Mouse (Mus musculus) kidney, embryonic 14.5 days (tissue): Measurements from ENCODE around the gene Myh11. TPM values are rescaled to one million over a fixed set of nuclear protein-coding genes. Genes with fewer than 3 reads are reported as not detected.

ENCODE experiments used
- ATAC-seq: fragments of 200-750 bp; cut with Nextera tagmentation; 2 replicates; pipeline ENCODE4 v1.8.0; 2017; ENCODE audit warnings: moderate number of reproducible peaks, mild to moderate bottlenecking, moderate TSS enrichment, moderate library complexity; ENCODE audit not compliant: low FRiP score, low TSS enrichment
- H3K27ac ChIP-seq: fragments of 300-500 bp; sonication (generic); 2 replicates; pipeline ENCODE4 v1.5.1; 2014; ENCODE audit warnings: low read depth, mild to moderate bottlenecking, low read length, moderate library complexity, mixed read lengths
- H3K27me3 ChIP-seq: fragments of 300-500 bp; sonication (generic); 2 replicates; pipeline ENCODE4 v1.6.1; 2014; ENCODE audit warnings: mild to moderate bottlenecking, low read length; ENCODE audit not compliant: control insufficient read depth, insufficient read depth
- H3K36me3 ChIP-seq: fragments of 300-500 bp; sonication (generic); 2 replicates; pipeline ENCODE4 v1.6.1; 2014; ENCODE audit warnings: low read length, mixed read lengths; ENCODE audit not compliant: control insufficient read depth, insufficient read depth
- H3K4me1 ChIP-seq: fragments of 300-500 bp; sonication (generic); 2 replicates; pipeline ENCODE4 v1.6.1; 2014; ENCODE audit warnings: low read length, mixed read lengths; ENCODE audit not compliant: control insufficient read depth, insufficient read depth
- H3K4me2 ChIP-seq: fragments of 300-500 bp; sonication (generic); replicated peaks from 2 replicates; pipeline ENCODE4 v1.6.1; 2014; ENCODE audit warnings: low read depth, mild to moderate bottlenecking, low read length
- H3K4me3 ChIP-seq: fragments of 300-500 bp; sonication (generic); 2 replicates; pipeline ENCODE4 v1.5.1; 2014; ENCODE audit warnings: mild to moderate bottlenecking, low read length
- H3K9ac ChIP-seq: fragments of 300-500 bp; sonication (generic); 2 replicates; pipeline ENCODE4 v1.6.1; 2014; ENCODE audit warnings: low read depth, mild to moderate bottlenecking, low read length, moderate library complexity
- H3K9me3 ChIP-seq: fragments of 300-500 bp; sonication (generic); 2 replicates; pipeline ENCODE4 v1.6.1; 2016; ENCODE audit warnings: low read length; ENCODE audit not compliant: control insufficient read depth
- WGBS: fragments of 180-500 bp; shearing (Covaris S2); extraction: QIAGEN DNeasy Blood & Tissue Kit; methylation state at CpG from one replicate; pipeline ENCODE4 v1.1.7; 2014; 5-methylcytosine and 5-hydroxymethylcytosine counted together
- polyA plus RNA-seq: library from polyadenylated mRNA; unstranded; fragments of >200 nt; fragmentation: Nextera tagmentation; extraction: Ambion mirVana; gene quantifications from 2 replicates; pipeline ENCODE4 v1.2.1, GENCODE M21; 2014

Gene Myh11
- polyA plus RNA-seq, 1 experiment from 2014 or later, result 3.5 TPM

GRCm38 (mm10) chr16:14195427-14195826 lies 95.7 kb downstream of the Myh11 start:
- Histone ChIP-seq H3K9me3 (no peaks in the 10 kb centered on the region), H3K9ac (no peak overlapping the region), H3K4me1 (no peaks in the 10 kb centered on the region), H3K27ac (no peak overlapping the region), H3K4me2 (no peak overlapping the region), H3K36me3 (peaks cover 25% of the 10 kb centered on the region), H3K27me3 (no peaks in the 10 kb centered on the region), H3K4me3 (no peak overlapping the region)
- ATAC-seq, result no peak
- WGBS, result 45% methylated on average over 1 of the region's 1 CpGs

- Histone ChIP-seq H3K4me2 (no peak overlapping the region), H3K4me1 (no peaks in the 10 kb centered on the region), H3K9me3 (no peaks in the 10 kb centered on the region), H3K4me3 (no peak overlapping the region), H3K27me3 (no peaks in the 10 kb centered on the region), H3K27ac (no peak overlapping the region), H3K9ac (no peak overlapping the region), H3K36me3 (peaks cover 35% of the 10 kb centered on the region)
- WGBS, result 73% methylated on average over 9 of the region's 9 CpGs
- ATAC-seq, result no peak
These were observed 96.8 kb downstream of the Myh11 start for GRCm38 (mm10) chr16:14194164-14194950.

- Histone ChIP-seq H3K9me3 (no peaks in the 10 kb centered on the region), H3K9ac (no peak overlapping the region), H3K4me1 (no peaks in the 10 kb centered on the region), H3K27me3 (no peaks in the 10 kb centered on the region), H3K36me3 (peaks cover 94% of the 10 kb centered on the region), H3K4me3 (no peak overlapping the region), H3K4me2 (no peak overlapping the region), H3K27ac (no peak overlapping the region)
- 95% methylated on average over 5 of the region's 5 CpGs for WGBS
- no peak for ATAC-seq
These were observed 105.7 kb downstream of the Myh11 start for GRCm38 (mm10) chr16:14185516-14185915.

GRCm38 (mm10) chr16:14183856-14184255 lies 107.3 kb downstream of the Myh11 start:
- WGBS, result 71% methylated on average over 1 of the region's 1 CpGs
- ATAC-seq, result no peak
- no peak overlapping the region for H3K4me2 ChIP-seq
- H3K27ac ChIP-seq, result no peak overlapping the region
- H3K9ac ChIP-seq, result no peak overlapping the region
- no peaks in the 10 kb centered on the region for H3K4me1 ChIP-seq
- no peaks in the 10 kb centered on the region for H3K9me3 ChIP-seq
- peaks cover 93% of the 10 kb centered on the region for H3K36me3 ChIP-seq
- no peak overlapping the region for H3K4me3 ChIP-seq
- no peaks in the 10 kb centered on the region for H3K27me3 ChIP-seq

GRCm38 (mm10) chr16:14182360-14182759 lies 108.8 kb downstream of the Myh11 start:
- no peak overlapping the region for H3K4me2 ChIP-seq
- H3K9me3 ChIP-seq, result no peaks in the 10 kb centered on the region
- H3K27me3 ChIP-seq, result no peaks in the 10 kb centered on the region
- 51% methylated on average over 5 of the region's 5 CpGs for WGBS
- no peaks in the 10 kb centered on the region for H3K4me1 ChIP-seq
- no peak overlapping the region for H3K27ac ChIP-seq
- H3K36me3 ChIP-seq, result peaks cover 92% of the 10 kb centered on the region
- H3K4me3 ChIP-seq, result no peak overlapping the region
- no peak overlapping the region for H3K9ac ChIP-seq
- no peak for ATAC-seq

GRCm38 (mm10) chr16:14180163-14180733 lies 110.9 kb downstream of the Myh11 start:
- WGBS, result 82% methylated on average over 6 of the region's 6 CpGs
- Histone ChIP-seq H3K27me3 (no peaks in the 10 kb centered on the region), H3K36me3 (peaks cover 93% of the 10 kb centered on the region), H3K4me2 (no peak overlapping the region), H3K4me3 (no peak overlapping the region), H3K9ac (no peak overlapping the region), H3K4me1 (no peaks in the 10 kb centered on the region), H3K27ac (no peak overlapping the region), H3K9me3 (no peaks in the 10 kb centered on the region)
- no peak for ATAC-seq

- ATAC-seq, result no peak
- WGBS, result 29% methylated on average over 3 of the region's 3 CpGs
These were observed 113.1 kb downstream of the Myh11 start for GRCm38 (mm10) chr16:14178041-14178440.

GRCm38 (mm10) chr16:14169706-14170105 lies 121.5 kb downstream of the Myh11 start:
- Histone ChIP-seq H3K4me2 (no peak overlapping the region), H3K27ac (no peak overlapping the region), H3K36me3 (peaks cover 65% of the 10 kb centered on the region), H3K4me1 (peaks cover 1% of the 10 kb centered on the region; the same call in 1 of the 2 replicates), H3K27me3 (no peaks in the 10 kb centered on the region), H3K9me3 (no peaks in the 10 kb centered on the region), H3K4me3 (no peak overlapping the region), H3K9ac (no peak overlapping the region)
- no peak for ATAC-seq
- WGBS, result 86% methylated on average over 1 of the region's 1 CpGs

More at GRCm38 (mm10) chr16:14178041-14178440, 113.1 kb downstream of the Myh11 start:
- no peak overlapping the region for H3K4me2 ChIP-seq
- H3K36me3 ChIP-seq, result peaks cover 93% of the 10 kb centered on the region
- no peaks in the 10 kb centered on the region for H3K9me3 ChIP-seq
- H3K4me1 ChIP-seq, result no peaks in the 10 kb centered on the region
- no peak overlapping the region for H3K4me3 ChIP-seq
- no peak overlapping the region for H3K27ac ChIP-seq
- H3K9ac ChIP-seq, result no peak overlapping the region
- H3K27me3 ChIP-seq, result no peaks in the 10 kb centered on the region

- Histone ChIP-seq H3K4me1 (peaks cover 10% of the 10 kb centered on the region), H3K4me2 (no peak overlapping the region), H3K27ac (no peak overlapping the region), H3K9me3 (no peaks in the 10 kb centered on the region), H3K9ac (no peak overlapping the region), H3K27me3 (no peaks in the 10 kb centered on the region), H3K4me3 (no peak overlapping the region), H3K36me3 (peaks cover 36% of the 10 kb centered on the region)
- WGBS, result 92% methylated on average over 4 of the region's 4 CpGs
- no peak for ATAC-seq
These were observed 124.7 kb downstream of the Myh11 start for GRCm38 (mm10) chr16:14166490-14166889.
